Mouse (Mus musculus) spleen, adult 2 months (tissue): Measurements from ENCODE around the gene Tmem242.

Source experiments
- CTCF ChIP-seq: fragments of 200-500 bp; IDR thresholded peaks from 2 replicates; pipeline ENCODE4 v1.5.1; 2011; ENCODE audit warnings: mild to moderate bottlenecking, inconsistent platforms; ENCODE audit not compliant: insufficient read depth, insufficient read length, insufficient replicate concordance; ENCODE audit errors: extremely low read depth
- POLR2A ChIP-seq: fragments of 200-500 bp; IDR thresholded peaks from 2 replicates; pipeline ENCODE4 v1.6.1; 2011; ENCODE audit warnings: low read depth, low read length, inconsistent platforms

- TF ChIP-seq CTCF (no peak), POLR2A (no peak)
Measured at GRCm38 (mm10) chr17:5395454-5396205, 44.4 kb downstream of the Tmem242 start.
